Mouse (Mus musculus): ENCODE data around the gene Kcnh8.

DNA sequence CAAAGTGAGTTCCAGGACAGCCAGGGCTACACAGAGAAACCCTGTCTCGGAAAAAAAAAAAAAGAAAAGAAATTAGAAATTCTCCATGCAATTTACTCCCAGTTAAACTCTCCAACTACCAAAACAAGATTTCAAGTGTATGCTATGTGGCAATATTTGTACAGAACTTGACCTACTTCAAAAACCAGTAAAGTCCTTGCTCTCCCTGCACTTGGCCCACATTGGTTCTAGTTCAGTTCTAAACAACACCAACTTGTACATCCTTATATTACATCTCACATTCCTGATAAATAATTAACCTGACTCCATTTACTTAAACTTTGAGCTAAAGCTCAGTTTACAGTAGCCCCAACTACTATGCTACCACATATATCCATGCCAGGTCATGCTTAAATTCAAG lies 370.2 kb downstream of the Kcnh8 start:
- no peak for TF ChIP-seq POLR2A (IDR thresholded peaks at IDR 0.05; ENCODE audit: low read depth, low read length)
- TF ChIP-seq CTCF (conservative IDR thresholded peaks at IDR 0.05; ENCODE audit: insufficient read depth, insufficient read length, low read depth, low read length), result no peak
